Mouse (Mus musculus) leukemia stem cell, adult 10-12 weeks (primary cell): Measurements from ENCODE around the gene Gucy2g. TPM values are rescaled to one million over a fixed set of nuclear protein-coding genes. Genes with fewer than 3 reads are reported as not detected.

Source experiments
- polyA plus RNA-seq: library from polyadenylated mRNA; stranded (reverse); fragments of >175 nt; gene quantifications from 2 replicates; pipeline ENCODE4 v1.2.3, GENCODE M21; 2012; ENCODE audit warnings: low replicate concordance

Gucy2g gene
- polyA plus RNA-seq: not detected in 2 replicates

GRCm38 (mm10) chr19:55241186-55241645 lies at the start of gene Gucy2g:
Gene Gucy2g (minus strand): TSS chr19:55241236.

GRCm38 (mm10) chr19:55251383-55252124 lies 10.5 kb upstream of the Gucy2g start, which contains the start of gene Acsl5:
Gene Acsl5 (plus strand): TSS chr19:55251938.

GRCm38 (mm10) chr19:55180433-55180832 lies 60.6 kb downstream of the Gucy2g start, which contains the start of gene Tectb:
Gene Tectb (plus strand): TSS chr19:55180733.

Other genes starting within 250 kb of the Gucy2g start
- gene Gpam, start 114.0 kb downstream of the Gucy2g start, polyA plus RNA-seq: 0.93 and 6.5 TPM in 2 replicates
- not detected in 2 replicates for gene Tectb, start 60.5 kb downstream of the Gucy2g start, polyA plus RNA-seq
- gene Acsl5, start 10.7 kb upstream of the Gucy2g start, polyA plus RNA-seq: 17.1 and 32.1 TPM in 2 replicates
- gene Zdhhc6, start 74.8 kb upstream of the Gucy2g start, polyA plus RNA-seq: 7.3 and 25.9 TPM in 2 replicates
- 5.3 and 7.4 TPM in 2 replicates for gene Vti1a, start 75.1 kb upstream of the Gucy2g start, polyA plus RNA-seq